Mouse (Mus musculus) E14TG2a.4 (cell line): Measurements from ENCODE around the gene Cyp26b1.

Experiments used
- CTCF ChIP-seq: conservative IDR thresholded peaks from 2 replicates; pipeline ENCODE4 v1.5.1; 2014; ENCODE audit warnings: low read length
- NANOG ChIP-seq: IDR thresholded peaks from 2 replicates; pipeline ENCODE4 v1.6.1; 2014; ENCODE audit warnings: borderline replicate concordance, low read length, mixed read lengths
- POU5F1 ChIP-seq: IDR thresholded peaks from 2 replicates; pipeline ENCODE4 v1.6.1; 2014; ENCODE audit warnings: low read length, borderline replicate concordance

GRCm38 (mm10) chr6:84619166-84619565 is 25.5 kb upstream of the Cyp26b1 start:
- no peak for TF ChIP-seq CTCF
- no peak for TF ChIP-seq POU5F1
- no peak for TF ChIP-seq NANOG
